Mouse (Mus musculus): ENCODE measurements around the gene Nt5c1a. TPM values are rescaled to one million over a fixed set of nuclear protein-coding genes. Genes with fewer than 3 reads are reported as not detected.

Nt5c1a gene
- 0.41 and 0.59 TPM in 2 replicates for polyA plus RNA-seq (2015; fragmentation: Nextera tagmentation; extraction: Ambion mirVana)

DNA sequence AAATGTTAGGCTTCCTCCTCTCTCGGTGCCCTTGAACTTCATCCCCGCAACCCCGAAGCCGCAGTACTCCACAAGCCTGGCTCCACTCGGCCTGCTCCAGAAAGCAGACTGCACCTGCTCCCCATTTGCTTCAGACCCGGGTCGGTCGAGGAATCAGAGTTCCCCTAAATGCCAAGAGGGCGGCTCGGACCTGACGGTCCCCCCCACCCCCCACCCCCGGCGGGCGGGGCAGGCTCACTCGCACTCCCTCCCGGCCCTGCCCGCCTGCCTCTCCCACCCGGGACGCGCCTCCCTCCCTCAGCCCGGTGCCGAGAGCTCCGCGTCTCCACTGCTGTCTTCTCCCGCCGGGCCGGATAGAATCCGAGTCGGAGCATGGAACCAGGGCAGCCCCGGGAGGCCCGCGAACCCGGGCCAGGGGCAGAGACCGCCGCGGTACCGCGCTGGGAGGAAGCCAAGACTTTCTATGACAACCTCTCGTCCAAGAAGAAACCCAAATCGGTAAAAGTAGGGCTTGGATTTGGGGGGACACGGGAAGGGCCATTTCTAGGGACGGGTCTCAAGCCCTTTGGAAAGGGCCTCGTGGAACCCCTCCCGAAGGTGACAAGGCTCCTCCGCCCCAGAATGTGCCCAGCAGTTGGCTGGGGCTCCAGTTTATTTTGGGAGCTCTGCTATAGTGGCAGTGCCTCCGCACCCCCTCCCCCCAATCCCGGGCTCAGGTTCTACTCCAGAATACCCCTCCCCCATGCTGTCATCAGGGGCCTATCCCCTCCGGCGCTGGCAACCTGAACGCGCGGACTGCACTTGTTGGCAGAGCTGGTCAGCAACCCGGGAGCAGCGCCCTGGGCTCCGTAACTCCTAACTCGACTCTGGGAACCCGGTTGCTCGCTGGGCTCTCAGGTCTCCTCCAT lies at the start of gene Nt5c1a:
TSS of gene Nt5c1a (plus strand) at position 319 of the 908 bp plus-strand sequence.

GRCm38 (mm10) chr4:123182328-123183238 lies 18.7 kb upstream of the Nt5c1a start, which contains the start of gene Hpcal4:
TSS of gene Hpcal4 (plus strand) at chr4:123183227.

GRCm38 (mm10) chr4:123233492-123234084 lies 32.3 kb downstream of the Nt5c1a start, which contains the start of gene Heyl:
TSS of gene Heyl (plus strand) at chr4:123233556.

DNA sequence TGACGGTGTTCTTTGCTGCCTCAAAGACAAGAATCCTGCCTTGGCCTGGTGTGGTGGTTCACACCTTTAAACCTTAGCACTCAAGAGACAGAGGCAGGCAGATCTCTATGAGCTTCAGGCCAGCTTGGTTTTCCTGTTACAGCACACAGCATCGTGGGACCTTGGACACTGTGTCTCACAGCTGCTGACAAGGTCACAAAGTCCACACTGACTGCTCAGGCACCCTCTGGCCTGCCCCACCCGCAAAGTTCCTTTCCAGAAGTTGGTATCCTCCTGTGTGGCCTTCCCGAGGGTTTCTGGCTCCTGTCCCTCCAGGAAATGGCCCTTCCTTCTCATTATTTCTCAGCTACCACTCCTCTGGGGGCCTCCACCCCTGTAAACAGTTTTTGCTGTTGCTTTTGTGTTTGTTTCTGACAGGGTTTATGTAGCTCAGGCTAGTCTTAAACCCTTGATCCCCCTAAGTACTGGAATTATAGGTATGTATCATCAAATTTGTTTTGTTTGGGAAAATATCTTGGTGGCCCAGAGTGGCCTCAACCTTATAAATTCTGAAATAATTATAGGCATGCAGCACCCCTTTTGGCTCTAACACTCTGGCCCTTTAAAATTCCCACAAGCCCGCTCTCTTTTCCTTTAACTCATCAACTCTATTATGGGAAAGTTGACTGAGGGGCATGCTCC lies 60.6 kb downstream of the Nt5c1a start, which contains the start of gene Pabpc4:
TSS of gene Pabpc4 (plus strand) at position 631 of the 681 bp plus-strand sequence.

Other genes starting within 250 kb of the Nt5c1a start
- 0.32 and 1.0 TPM in 2 replicates for gene Mfsd2a, start 240.3 kb upstream of the Nt5c1a start, polyA plus RNA-seq (2015; fragmentation: Nextera tagmentation; extraction: Ambion mirVana)
- gene Mycl, start 205.9 kb upstream of the Nt5c1a start, polyA plus RNA-seq (2015; fragmentation: Nextera tagmentation; extraction: Ambion mirVana): 4.6 and 5.8 TPM in 2 replicates
- gene Trit1, start 184.9 kb upstream of the Nt5c1a start, polyA plus RNA-seq (2015; fragmentation: Nextera tagmentation; extraction: Ambion mirVana): 12.5 and 12.8 TPM in 2 replicates
- gene Bmp8b, start 96.3 kb upstream of the Nt5c1a start, polyA plus RNA-seq (2015; fragmentation: Nextera tagmentation; extraction: Ambion mirVana): 0.17 TPM in 1 of 2 replicates, not detected in the other
- not detected in 2 replicates for gene Oxct2b, start 85.2 kb upstream of the Nt5c1a start, polyA plus RNA-seq (2015; fragmentation: Nextera tagmentation; extraction: Ambion mirVana)
- 32.2 and 38.3 TPM in 2 replicates for gene Ppie, start 61.6 kb upstream of the Nt5c1a start, polyA plus RNA-seq (2015; fragmentation: Nextera tagmentation; extraction: Ambion mirVana)
- gene Hpcal4, start 18.3 kb upstream of the Nt5c1a start, polyA plus RNA-seq (2015; fragmentation: Nextera tagmentation; extraction: Ambion mirVana): 0.17 and 0.23 TPM in 2 replicates
- 10.5 and 11.1 TPM in 2 replicates for gene Heyl, start 32.1 kb downstream of the Nt5c1a start, polyA plus RNA-seq (2015; fragmentation: Nextera tagmentation; extraction: Ambion mirVana)
- gene Pabpc4, start 60.8 kb downstream of the Nt5c1a start, polyA plus RNA-seq (2015; fragmentation: Nextera tagmentation; extraction: Ambion mirVana): 62.9 and 72.8 TPM in 2 replicates
- not detected in 2 replicates for gene Oxct2a, start 122.1 kb downstream of the Nt5c1a start, polyA plus RNA-seq (2015; fragmentation: Nextera tagmentation; extraction: Ambion mirVana)
- gene Bmp8a, start 141.7 kb downstream of the Nt5c1a start, polyA plus RNA-seq (2015; fragmentation: Nextera tagmentation; extraction: Ambion mirVana): 0.48 and 0.60 TPM in 2 replicates

Data from skeletal muscle tissue, postnatal 0 days (tissue).